Mouse (Mus musculus) embryonic fibroblast, embryonic 13.5 days (primary cell): ENCODE results near the gene Tfam. TPM values are rescaled to one million over a fixed set of nuclear protein-coding genes. Genes with fewer than 3 reads are reported as not detected.

ENCODE experiments used
- H3K27ac ChIP-seq: 2 replicates; pipeline ENCODE4 v1.5.1; 2012; ENCODE audit warnings: low read length, control low read depth, inconsistent platforms; ENCODE audit not compliant: insufficient read depth
- H3K4me1 ChIP-seq: 2 replicates; pipeline ENCODE4 v1.6.1; 2011; ENCODE audit warnings: low read length; ENCODE audit not compliant: control insufficient read depth, insufficient read depth
- H3K4me3 ChIP-seq: 2 replicates; pipeline ENCODE4 v1.5.1; 2011; ENCODE audit warnings: mild to moderate bottlenecking, control low read depth, low read length; ENCODE audit not compliant: insufficient read depth
- CTCF ChIP-seq: IDR thresholded peaks from 2 replicates; pipeline ENCODE4 v1.5.1; 2011; ENCODE audit warnings: mild to moderate bottlenecking, control low read depth, low read length, moderate library complexity, borderline replicate concordance; ENCODE audit not compliant: insufficient read depth
- POLR2A ChIP-seq: IDR thresholded peaks from 2 replicates; pipeline ENCODE4 v1.6.1; 2011; ENCODE audit warnings: low read depth, mild to moderate bottlenecking, control low read depth, low read length, moderate library complexity
- polyA plus RNA-seq: library from polyadenylated mRNA; stranded (reverse); fragments of >200 nt; gene quantifications from 2 replicates; pipeline ENCODE4 v1.2.4, GENCODE M21; 2011; ENCODE audit warnings: low read depth; ENCODE audit not compliant: missing spikeins, insufficient read length

Gene Tfam
- polyA plus RNA-seq, 1 experiment = 43.6 TPM

- H3K4me3 ChIP-seq = no peak overlapping the region
- H3K4me1 ChIP-seq = 0 out of 2 replicates have a peak, but pooled peaks cover 2% of the 10 kb centered on the region
- no peak for TF ChIP-seq CTCF
- TF ChIP-seq POLR2A = no peak
- H3K27ac ChIP-seq = no peak overlapping the region
Observed at GRCm38 (mm10) chr10:71258516-71258915, 20.4 kb upstream of the Tfam start.

- H3K4me1 ChIP-seq = no peaks in the 10 kb centered on the region
- no peak overlapping the region for H3K4me3 ChIP-seq
- no peak overlapping the region for H3K27ac ChIP-seq
- TF ChIP-seq CTCF (no peak), POLR2A (no peak)
Observed at GRCm38 (mm10) chr10:71253147-71253546, 15.1 kb upstream of the Tfam start.

- TF ChIP-seq POLR2A (no peak), CTCF (no peak)
- H3K27ac ChIP-seq = no peak overlapping the region
- no peaks in the 10 kb centered on the region for H3K4me1 ChIP-seq
- no peak overlapping the region for H3K4me3 ChIP-seq
Observed at GRCm38 (mm10) chr10:71252421-71252820, 14.3 kb upstream of the Tfam start.

- H3K4me1 ChIP-seq = no peaks in the 10 kb centered on the region
- TF ChIP-seq POLR2A (no peak), CTCF (no peak)
- H3K4me3 ChIP-seq = no peak overlapping the region
- no peak overlapping the region for H3K27ac ChIP-seq
Observed at GRCm38 (mm10) chr10:71251846-71252245, 13.8 kb upstream of the Tfam start.

- H3K4me3 ChIP-seq = no peak overlapping the region
- TF ChIP-seq POLR2A = no peak
- TF ChIP-seq CTCF = no peak
- H3K4me1 ChIP-seq = no peaks in the 10 kb centered on the region
- H3K27ac ChIP-seq = no peak overlapping the region
Observed at GRCm38 (mm10) chr10:71251256-71251655, 13.2 kb upstream of the Tfam start.

- Histone ChIP-seq H3K27ac (no peak overlapping the region), H3K4me1 (no peaks in the 10 kb centered on the region), H3K4me3 (no peak overlapping the region)
- TF ChIP-seq POLR2A (no peak), CTCF (no peak)
Observed at GRCm38 (mm10) chr10:71250472-71250871, 12.4 kb upstream of the Tfam start.

GRCm38 (mm10) chr10:71249086-71249880 is 11.2 kb upstream of the Tfam start:
- no peak overlapping the region for H3K4me3 ChIP-seq
- H3K4me1 ChIP-seq = no peaks in the 10 kb centered on the region
- TF ChIP-seq POLR2A = no peak
- no peak for TF ChIP-seq CTCF
- H3K27ac ChIP-seq = no peak overlapping the region

- H3K4me3 ChIP-seq = no peak overlapping the region
- no peaks in the 10 kb centered on the region for H3K4me1 ChIP-seq
- no peak for TF ChIP-seq CTCF
- no peak for TF ChIP-seq POLR2A
- H3K27ac ChIP-seq = no peak overlapping the region
Observed at GRCm38 (mm10) chr10:71246956-71247355, 8.9 kb upstream of the Tfam start.

- TF ChIP-seq CTCF (no peak), POLR2A (no peak)
- Histone ChIP-seq H3K4me3 (no peak overlapping the region), H3K4me1 (no peaks in the 10 kb centered on the region), H3K27ac (no peak overlapping the region)
Observed at GRCm38 (mm10) chr10:71239479-71240120, 1.5 kb upstream of the Tfam start.

- Histone ChIP-seq H3K4me3 (peak overlapping the region; percentile 66), H3K27ac (no peak overlapping the region), H3K4me1 (no peaks in the 10 kb centered on the region)
- TF ChIP-seq CTCF (no peak), POLR2A (peak; percentile 69)
Observed at GRCm38 (mm10) chr10:71237516-71238239, 402 bp downstream of the Tfam start.

GRCm38 (mm10) chr10:71234071-71234470 is 4.0 kb downstream of the Tfam start:
- H3K4me1 ChIP-seq = no peaks in the 10 kb centered on the region
- TF ChIP-seq POLR2A = no peak
- no peak for TF ChIP-seq CTCF
- H3K27ac ChIP-seq = no peak overlapping the region
- H3K4me3 ChIP-seq = no peak overlapping the region
